Mouse (Mus musculus) cortical plate, adult 2 months (tissue): ENCODE measurements around the gene Lrr1.
"Not testable (repeated sequence)": the region's sequence is repeated elsewhere in the genome, so short reads cannot be mapped to it uniquely, and the experiment has no call there.

Experiments used
- CTCF ChIP-seq: fragments of 200-500 bp; IDR thresholded peaks from 2 replicates; pipeline ENCODE4 v1.5.1; 2011; ENCODE audit warnings: mild to moderate bottlenecking, control low read depth, low read length; ENCODE audit not compliant: insufficient read depth; ENCODE audit errors: extremely low read depth
- POLR2A ChIP-seq: fragments of 200-500 bp; IDR thresholded peaks from 2 replicates; pipeline ENCODE4 v1.6.1; 2011; ENCODE audit warnings: mild to moderate bottlenecking, low read length, control low read depth; ENCODE audit not compliant: insufficient read depth; ENCODE audit errors: extremely low read depth

DNA sequence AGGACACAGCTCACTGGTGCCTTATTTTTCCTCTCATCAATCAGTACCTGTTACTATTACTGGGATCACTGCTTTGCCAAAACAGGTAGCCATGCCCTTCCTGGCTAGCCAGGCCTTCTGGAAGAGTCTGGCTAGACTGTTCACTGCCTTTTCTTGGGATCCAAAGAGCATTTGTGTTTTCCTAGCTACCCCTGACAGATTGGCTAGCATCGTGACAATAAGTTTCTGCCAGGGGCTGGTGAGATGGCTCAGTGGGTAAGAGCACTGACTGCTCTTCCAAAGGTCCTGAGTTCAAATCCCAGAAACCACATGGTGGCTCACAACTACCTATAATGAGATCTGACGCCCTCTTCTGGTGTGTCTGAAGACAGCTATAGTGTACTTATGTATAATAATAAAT lies 7.9 kb upstream of the Lrr1 start:
- not testable (repeated sequence) for TF ChIP-seq CTCF, POLR2A
